Mouse (Mus musculus): Measurements from ENCODE around the gene Zfp14. TPM values are rescaled to one million over a fixed set of nuclear protein-coding genes. Genes with fewer than 3 reads are reported as not detected.

Gene Zfp14
- polyA plus RNA-seq, 1 experiment: 14.2 TPM

- Histone ChIP-seq H3K27ac (ENCODE audit: insufficient read depth, low read length) (no peak overlapping the region), H3K4me3 (ENCODE audit: insufficient read depth, low read length) (no peak overlapping the region), H3K4me1 (ENCODE audit: control insufficient read depth, insufficient read depth, low read length) (peaks cover 12% of the 10 kb centered on the region)
- TF ChIP-seq POLR2A (IDR thresholded peaks at IDR 0.05; ENCODE audit: extremely low read depth, insufficient read depth, low read length): no peak
- TF ChIP-seq CTCF (IDR thresholded peaks at IDR 0.05; ENCODE audit: extremely low read depth, insufficient read depth, low read length): no peak
These were observed 40.5 kb downstream of the Zfp14 start for GRCm38 (mm10) chr7:30010551-30011195.

DNA sequence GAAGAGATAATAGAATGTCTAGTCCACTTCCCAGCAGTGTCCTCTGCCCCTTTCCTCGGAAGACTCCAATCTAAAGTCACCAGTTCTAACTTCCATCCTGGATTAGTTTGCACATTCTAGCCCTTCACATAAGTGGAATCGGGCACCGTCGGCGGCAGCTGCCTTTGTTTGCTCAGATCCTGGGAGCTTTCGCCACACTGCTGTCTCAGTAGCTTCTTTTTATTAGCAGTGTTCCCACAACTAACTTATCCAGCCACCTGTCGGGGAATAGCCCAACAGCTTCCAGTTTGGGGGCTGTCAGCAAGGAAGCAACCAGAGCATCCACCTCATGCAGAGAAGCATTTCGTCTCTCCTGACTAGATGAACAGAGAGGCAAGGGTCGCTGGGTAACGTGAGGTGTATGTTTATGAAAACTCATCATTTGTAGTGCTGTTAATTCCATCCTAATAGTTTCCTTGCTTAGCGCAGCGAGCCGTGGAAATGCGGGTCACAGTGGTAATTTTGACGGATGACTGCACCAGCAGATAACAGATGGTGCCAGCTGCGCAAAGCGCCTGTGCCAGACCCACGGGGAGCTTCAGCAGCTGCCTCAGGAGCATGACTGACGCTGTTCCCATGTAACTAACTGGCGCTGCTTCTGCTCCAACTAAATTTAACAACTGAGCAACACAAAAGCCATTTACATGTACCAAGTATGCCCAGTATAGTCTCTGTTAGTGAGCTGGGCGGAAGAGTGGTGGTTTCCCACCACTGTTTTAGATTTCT lies 41.7 kb downstream of the Zfp14 start:
- H3K4me3 ChIP-seq (ENCODE audit: insufficient read depth, low read length): no peak overlapping the region
- peaks cover 12% of the 10 kb centered on the region for H3K4me1 ChIP-seq (ENCODE audit: control insufficient read depth, insufficient read depth, low read length)
- no peak for TF ChIP-seq POLR2A (IDR thresholded peaks at IDR 0.05; ENCODE audit: extremely low read depth, insufficient read depth, low read length)
- TF ChIP-seq CTCF (IDR thresholded peaks at IDR 0.05; ENCODE audit: extremely low read depth, insufficient read depth, low read length): no peak
- H3K27ac ChIP-seq (ENCODE audit: insufficient read depth, low read length): no peak overlapping the region

- no peak for TF ChIP-seq CTCF (IDR thresholded peaks at IDR 0.05; ENCODE audit: extremely low read depth, insufficient read depth, low read length)
- TF ChIP-seq POLR2A (IDR thresholded peaks at IDR 0.05; ENCODE audit: extremely low read depth, insufficient read depth, low read length): no peak
- H3K27ac ChIP-seq (ENCODE audit: insufficient read depth, low read length): no peak overlapping the region
- H3K4me3 ChIP-seq (ENCODE audit: insufficient read depth, low read length): no peak overlapping the region
- peaks cover 12% of the 10 kb centered on the region for H3K4me1 ChIP-seq (ENCODE audit: control insufficient read depth, insufficient read depth, low read length)
These were observed 43.0 kb downstream of the Zfp14 start for GRCm38 (mm10) chr7:30008020-30008690.

GRCm38 (mm10) chr7:30007601-30008000 lies 43.6 kb downstream of the Zfp14 start:
- TF ChIP-seq POLR2A (IDR thresholded peaks at IDR 0.05; ENCODE audit: extremely low read depth, insufficient read depth, low read length) (no peak), CTCF (IDR thresholded peaks at IDR 0.05; ENCODE audit: extremely low read depth, insufficient read depth, low read length) (no peak)
- Histone ChIP-seq H3K4me1 (ENCODE audit: control insufficient read depth, insufficient read depth, low read length) (peaks cover 12% of the 10 kb centered on the region), H3K27ac (ENCODE audit: insufficient read depth, low read length) (no peak overlapping the region), H3K4me3 (ENCODE audit: insufficient read depth, low read length) (no peak overlapping the region)

GRCm38 (mm10) chr7:30000601-30001000 lies 50.6 kb downstream of the Zfp14 start:
- Histone ChIP-seq H3K4me3 (ENCODE audit: insufficient read depth, low read length) (no peak overlapping the region), H3K4me1 (ENCODE audit: control insufficient read depth, insufficient read depth, low read length) (no peaks in the 10 kb centered on the region), H3K27ac (ENCODE audit: insufficient read depth, low read length) (no peak overlapping the region)
- TF ChIP-seq POLR2A (IDR thresholded peaks at IDR 0.05; ENCODE audit: extremely low read depth, insufficient read depth, low read length): no peak
- TF ChIP-seq CTCF (IDR thresholded peaks at IDR 0.05; ENCODE audit: extremely low read depth, insufficient read depth, low read length): no peak

GRCm38 (mm10) chr7:29995134-29995533 lies 56.0 kb downstream of the Zfp14 start:
- TF ChIP-seq POLR2A (IDR thresholded peaks at IDR 0.05; ENCODE audit: extremely low read depth, insufficient read depth, low read length): no peak
- TF ChIP-seq CTCF (IDR thresholded peaks at IDR 0.05; ENCODE audit: extremely low read depth, insufficient read depth, low read length): no peak
- Histone ChIP-seq H3K4me3 (ENCODE audit: insufficient read depth, low read length) (no peak overlapping the region), H3K4me1 (ENCODE audit: control insufficient read depth, insufficient read depth, low read length) (no peaks in the 10 kb centered on the region), H3K27ac (ENCODE audit: insufficient read depth, low read length) (no peak overlapping the region)

DNA sequence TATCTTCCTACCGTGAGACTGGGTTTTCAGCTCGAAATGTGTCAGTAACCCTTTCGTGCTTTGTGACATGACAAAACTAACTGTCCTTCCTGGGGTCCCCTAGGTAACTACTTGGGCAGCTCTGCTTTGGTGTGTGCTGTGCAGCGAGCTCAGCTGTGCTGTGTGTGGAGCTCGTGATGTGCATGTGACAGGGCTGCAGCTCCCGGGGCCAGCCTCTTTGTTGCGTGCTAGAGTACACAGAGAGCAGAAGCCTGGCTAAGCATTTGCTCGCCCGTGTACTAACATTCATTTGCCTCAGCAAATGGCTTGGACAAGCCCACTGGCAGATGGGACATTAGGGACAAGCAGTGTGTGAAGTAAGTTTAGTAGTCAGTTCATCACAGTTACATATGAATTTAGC lies 57.8 kb downstream of the Zfp14 start:
- H3K27ac ChIP-seq (ENCODE audit: insufficient read depth, low read length): no peak overlapping the region
- H3K4me1 ChIP-seq (ENCODE audit: control insufficient read depth, insufficient read depth, low read length): no peaks in the 10 kb centered on the region
- TF ChIP-seq POLR2A (IDR thresholded peaks at IDR 0.05; ENCODE audit: extremely low read depth, insufficient read depth, low read length): no peak
- no peak for TF ChIP-seq CTCF (IDR thresholded peaks at IDR 0.05; ENCODE audit: extremely low read depth, insufficient read depth, low read length)
- no peak overlapping the region for H3K4me3 ChIP-seq (ENCODE audit: insufficient read depth, low read length)

DNA sequence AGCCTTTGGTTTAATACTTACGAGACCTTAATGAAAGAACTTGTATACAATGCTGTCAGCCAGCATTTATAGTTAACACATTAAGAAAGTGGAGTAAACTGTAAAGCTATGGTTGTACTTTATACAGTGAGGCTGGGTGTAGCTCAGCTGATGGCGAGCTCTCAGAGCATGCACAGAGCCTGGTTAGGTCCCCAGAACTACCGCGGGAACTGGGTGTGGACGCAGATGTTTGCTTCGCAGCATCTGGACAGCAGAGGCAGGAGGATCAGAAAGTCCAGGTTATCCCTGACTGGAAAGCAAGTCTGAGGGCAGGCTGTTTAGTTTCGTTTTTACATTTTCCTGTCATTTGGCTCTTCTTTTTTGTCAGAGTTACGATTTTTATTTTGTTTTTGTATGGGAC lies 58.5 kb downstream of the Zfp14 start:
- H3K4me3 ChIP-seq (ENCODE audit: insufficient read depth, low read length): no peak overlapping the region
- no peak overlapping the region for H3K27ac ChIP-seq (ENCODE audit: insufficient read depth, low read length)
- H3K4me1 ChIP-seq (ENCODE audit: control insufficient read depth, insufficient read depth, low read length): no peaks in the 10 kb centered on the region
- no peak for TF ChIP-seq CTCF (IDR thresholded peaks at IDR 0.05; ENCODE audit: extremely low read depth, insufficient read depth, low read length)
- TF ChIP-seq POLR2A (IDR thresholded peaks at IDR 0.05; ENCODE audit: extremely low read depth, insufficient read depth, low read length): no peak

- Histone ChIP-seq H3K27ac (ENCODE audit: insufficient read depth, low read length) (no peak overlapping the region), H3K4me3 (ENCODE audit: insufficient read depth, low read length) (no peak overlapping the region)
- TF ChIP-seq POLR2A (IDR thresholded peaks at IDR 0.05; ENCODE audit: extremely low read depth, insufficient read depth, low read length) (no peak), CTCF (IDR thresholded peaks at IDR 0.05; ENCODE audit: extremely low read depth, insufficient read depth, low read length) (no peak)
These were observed 62.1 kb downstream of the Zfp14 start for GRCm38 (mm10) chr7:29989031-29989430.

More at GRCm38 (mm10) chr7:29989031-29989430, 62.1 kb downstream of the Zfp14 start:
- H3K4me1 ChIP-seq (ENCODE audit: control insufficient read depth, insufficient read depth, low read length): no peaks in the 10 kb centered on the region
